Mouse (Mus musculus) lung, embryonic 14.5 days (tissue): ENCODE measurements around the gene Cdc42se2. TPM values are rescaled to one million over a fixed set of nuclear protein-coding genes. Genes with fewer than 3 reads are reported as not detected.

Experiments used
- ATAC-seq: fragments of 200-750 bp; cut with Nextera tagmentation; 2 replicates; pipeline ENCODE4 v1.8.0; 2017; ENCODE audit warnings: mild to moderate bottlenecking, moderate TSS enrichment, moderate library complexity; ENCODE audit not compliant: insufficient read depth
- DNase-seq: peaks from one replicate; pipeline ENCODE4 v3.0.0-alpha.2; 2015
- H3K27ac ChIP-seq: fragments of 300-500 bp; sonication (generic); 2 replicates; pipeline ENCODE4 v1.5.1; 2014; ENCODE audit warnings: low read depth, mild to moderate bottlenecking, moderate library complexity
- H3K27me3 ChIP-seq: fragments of 300-500 bp; sonication (generic); 2 replicates; pipeline ENCODE4 v1.6.1; 2014; ENCODE audit warnings: low read length, control low read depth; ENCODE audit not compliant: insufficient read depth
- H3K36me3 ChIP-seq: fragments of 300-500 bp; sonication (generic); 2 replicates; pipeline ENCODE4 v1.6.1; 2014; ENCODE audit warnings: control low read depth; ENCODE audit not compliant: insufficient read depth
- H3K4me1 ChIP-seq: fragments of 300-500 bp; sonication (generic); 2 replicates; pipeline ENCODE4 v1.6.1; 2014; ENCODE audit warnings: antibody characterized with exemption, control low read depth; ENCODE audit not compliant: insufficient read depth
- H3K4me2 ChIP-seq: fragments of 300-500 bp; sonication (generic); 2 replicates; pipeline ENCODE4 v1.6.1; 2014; ENCODE audit warnings: mild to moderate bottlenecking
- H3K4me3 ChIP-seq: fragments of 300-500 bp; sonication (generic); 2 replicates; pipeline ENCODE4 v1.5.1; 2014; ENCODE audit warnings: low read depth, low read length
- H3K9ac ChIP-seq: fragments of 300-500 bp; sonication (generic); 2 replicates; pipeline ENCODE4 v1.6.1; 2014
- H3K9me3 ChIP-seq: fragments of 300-500 bp; sonication (generic); 2 replicates; pipeline ENCODE4 v1.6.1; 2016; ENCODE audit warnings: low read depth, low read length, control low read depth
- CTCF ChIP-seq: IDR thresholded peaks from 2 replicates; pipeline ENCODE4 v1.5.1; 2016; ENCODE audit warnings: antibody characterized with exemption, low read depth
- WGBS: fragments of 180-500 bp; shearing (Covaris S2); extraction: QIAGEN DNeasy Blood & Tissue Kit; methylation state at CpG from one replicate; pipeline ENCODE4 v1.1.7; 2014; 5-methylcytosine and 5-hydroxymethylcytosine counted together
- polyA plus RNA-seq: library from polyadenylated mRNA; unstranded; fragments of >200 nt; fragmentation: Nextera tagmentation; extraction: Ambion mirVana; gene quantifications from 2 replicates; pipeline ENCODE4 v1.2.1, GENCODE M21; 2014

The Cdc42se2 gene
- polyA plus RNA-seq, 1 experiment from 2014 or later = 90.0 TPM

- DNase-seq (no peak), ATAC-seq (no peak)
- H3K36me3 ChIP-seq = no peaks in the 10 kb centered on the region
- no peaks in the 10 kb centered on the region for H3K4me1 ChIP-seq
- 60% methylated on average over 7 of the region's 7 CpGs for WGBS
- H3K9me3 ChIP-seq = 0 out of 2 replicates have a peak, but pooled peaks cover 3% of the 10 kb centered on the region
- no peak overlapping the region for H3K4me3 ChIP-seq
- H3K27me3 ChIP-seq = no peaks in the 10 kb centered on the region
- H3K4me2 ChIP-seq = no peak overlapping the region
- H3K27ac ChIP-seq = no peak overlapping the region
- no peak overlapping the region for H3K9ac ChIP-seq
- no peak for TF ChIP-seq CTCF
These were observed 32.0 kb upstream of the Cdc42se2 start for GRCm38 (mm10) chr11:54819489-54819888.

DNA sequence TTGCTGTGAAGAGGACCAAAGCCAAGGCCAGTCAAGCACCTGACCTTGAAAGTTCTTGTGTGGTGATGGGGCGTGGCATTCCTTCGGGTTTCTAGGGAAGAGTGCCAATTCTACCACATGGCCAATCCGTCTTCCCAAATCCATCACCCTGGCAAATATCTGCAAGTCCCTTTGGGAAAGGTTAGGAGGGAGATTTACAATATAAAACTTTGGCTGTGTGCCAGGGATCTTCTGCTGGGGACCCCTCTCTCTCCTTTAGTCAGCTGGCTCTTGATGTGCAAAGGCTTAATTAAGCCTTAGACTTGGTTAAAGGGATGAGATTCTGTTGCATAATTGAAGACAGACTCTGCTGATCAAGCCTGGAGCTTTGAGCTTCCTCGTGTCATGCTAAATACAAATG, 30.0 kb upstream of the Cdc42se2 start:
- no peaks in the 10 kb centered on the region for H3K27me3 ChIP-seq
- peak; percentile 10 for DNase-seq
- no peak overlapping the region for H3K4me2 ChIP-seq
- H3K9ac ChIP-seq = no peak overlapping the region
- no peaks in the 10 kb centered on the region for H3K9me3 ChIP-seq
- TF ChIP-seq CTCF = no peak
- H3K4me3 ChIP-seq = no peak overlapping the region
- no peaks in the 10 kb centered on the region for H3K4me1 ChIP-seq
- no peak overlapping the region for H3K27ac ChIP-seq
- H3K36me3 ChIP-seq = no peaks in the 10 kb centered on the region
- no peak for ATAC-seq
- 44% methylated on average over 4 of the region's 4 CpGs for WGBS

- Histone ChIP-seq H3K27me3 (no peaks in the 10 kb centered on the region), H3K4me1 (no peaks in the 10 kb centered on the region), H3K4me2 (no peak overlapping the region), H3K9me3 (no peaks in the 10 kb centered on the region), H3K9ac (no peak overlapping the region), H3K36me3 (no peaks in the 10 kb centered on the region), H3K27ac (no peak overlapping the region), H3K4me3 (no peak overlapping the region)
- no peak for DNase-seq
- ATAC-seq = no peak
- TF ChIP-seq CTCF = no peak
These were observed 28.2 kb upstream of the Cdc42se2 start for GRCm38 (mm10) chr11:54815659-54816058.

DNA sequence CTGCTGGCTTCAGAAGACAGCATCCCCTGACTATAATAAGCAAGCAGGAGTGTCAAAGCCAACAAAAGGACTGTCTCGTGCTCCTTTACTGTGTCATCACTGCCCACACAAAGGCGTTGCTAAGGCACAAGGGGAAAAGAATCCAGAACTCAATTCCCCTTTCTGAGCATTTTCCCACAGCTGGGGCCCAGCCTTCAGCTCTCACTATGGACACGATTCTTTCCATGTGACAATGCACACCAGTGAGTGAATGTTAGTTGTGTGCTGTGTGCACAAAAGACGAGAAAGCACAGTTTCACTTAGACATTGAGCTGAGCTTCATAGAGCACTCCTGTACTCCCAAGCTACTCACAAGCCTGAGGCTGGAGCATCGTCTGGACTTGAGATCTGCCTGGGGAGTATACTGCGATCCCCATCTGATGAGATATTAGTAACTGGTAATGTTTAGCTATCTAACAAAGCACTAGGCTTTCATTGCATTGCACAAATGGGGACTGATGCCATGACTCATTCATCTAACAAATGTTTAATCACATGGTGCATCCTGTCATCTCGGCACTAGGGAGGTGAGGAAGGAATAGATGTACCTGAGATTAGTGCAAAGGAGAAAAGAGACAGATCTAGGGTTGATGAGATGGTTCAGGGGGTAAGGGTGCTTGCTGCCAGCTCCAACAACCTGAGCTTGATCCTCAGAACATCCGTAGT, 25.5 kb upstream of the Cdc42se2 start:
- WGBS = 53% methylated on average over 8 of the region's 8 CpGs
- Histone ChIP-seq H3K9me3 (no peaks in the 10 kb centered on the region), H3K4me1 (no peaks in the 10 kb centered on the region), H3K4me2 (no peak overlapping the region), H3K36me3 (no peaks in the 10 kb centered on the region), H3K27ac (no peak overlapping the region), H3K4me3 (no peak overlapping the region), H3K27me3 (no peaks in the 10 kb centered on the region), H3K9ac (no peak overlapping the region)
- DNase-seq (no peak), ATAC-seq (no peak)
- no peak for TF ChIP-seq CTCF

- Histone ChIP-seq H3K9me3 (no peaks in the 10 kb centered on the region), H3K9ac (no peak overlapping the region), H3K27me3 (no peaks in the 10 kb centered on the region), H3K4me1 (no peaks in the 10 kb centered on the region), H3K4me2 (no peak overlapping the region), H3K4me3 (no peak overlapping the region), H3K27ac (no peak overlapping the region), H3K36me3 (no peaks in the 10 kb centered on the region)
- no peak for TF ChIP-seq CTCF
- 55% methylated on average over 4 of the region's 4 CpGs for WGBS
- ATAC-seq = no peak
- DNase-seq = no peak
These were observed 24.8 kb upstream of the Cdc42se2 start for GRCm38 (mm10) chr11:54812314-54812713.

DNA sequence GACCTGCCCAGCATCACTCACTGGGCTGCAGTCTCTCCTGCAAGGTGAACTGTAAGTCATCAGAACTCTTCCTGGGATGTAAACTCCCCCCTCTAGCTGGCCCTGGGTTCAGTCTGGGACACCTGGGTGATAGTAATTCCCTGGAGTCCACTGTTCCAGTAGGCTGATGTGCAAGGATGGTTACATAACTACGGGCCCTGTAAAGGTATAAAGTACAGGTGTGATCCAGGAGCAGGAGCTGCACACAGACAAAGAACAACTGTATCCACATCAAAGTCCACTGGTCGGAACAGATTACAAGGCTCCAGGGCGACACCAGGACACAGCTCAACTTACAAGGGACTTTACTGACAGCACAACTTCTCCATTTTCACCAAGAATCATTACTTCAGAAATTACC, 23.6 kb upstream of the Cdc42se2 start:
- WGBS = 65% methylated on average over 3 of the region's 3 CpGs
- TF ChIP-seq CTCF = no peak
- H3K4me2 ChIP-seq = no peak overlapping the region
- H3K4me3 ChIP-seq = no peak overlapping the region
- no peaks in the 10 kb centered on the region for H3K9me3 ChIP-seq
- no peaks in the 10 kb centered on the region for H3K27me3 ChIP-seq
- H3K9ac ChIP-seq = no peak overlapping the region
- H3K36me3 ChIP-seq = no peaks in the 10 kb centered on the region
- DNase-seq (no peak), ATAC-seq (no peak)
- H3K27ac ChIP-seq = no peak overlapping the region
- H3K4me1 ChIP-seq = no peaks in the 10 kb centered on the region

GRCm38 (mm10) chr11:54809582-54809981, 22.1 kb upstream of the Cdc42se2 start:
- H3K9me3 ChIP-seq = no peaks in the 10 kb centered on the region
- DNase-seq (no peak), ATAC-seq (no peak)
- H3K4me3 ChIP-seq = no peak overlapping the region
- no peak for TF ChIP-seq CTCF
- H3K36me3 ChIP-seq = no peaks in the 10 kb centered on the region
- H3K4me2 ChIP-seq = no peak overlapping the region
- H3K4me1 ChIP-seq = no peaks in the 10 kb centered on the region
- no peaks in the 10 kb centered on the region for H3K27me3 ChIP-seq
- no peak overlapping the region for H3K27ac ChIP-seq
- H3K9ac ChIP-seq = no peak overlapping the region
- 78% methylated on average over 5 of the region's 5 CpGs for WGBS
